Mouse (Mus musculus): ENCODE results near the gene Rer1. TPM values are rescaled to one million over a fixed set of nuclear protein-coding genes. Genes with fewer than 3 reads are reported as not detected.

Gene Rer1
- 10 to 100 TPM; 53.0 to 58.0 TPM for total RNA-seq (2021)
- long read RNA-seq, experiment 1, transcript Rer1-203 (8 exons, 1,803 nt): minor isoform, 17 of 132 reads
- long read RNA-seq, experiment 1, transcript Rer1-201 (7 exons, 1,596 nt): major isoform, 94 of 132 reads
- long read RNA-seq, experiment 1, partial matches to known transcripts: 10 of 132 reads
- long read RNA-seq, experiment 1, other reads (novel, unspliced or antisense): 11 of 132 reads
- long read RNA-seq, experiment 2, transcript Rer1-201 (7 exons, 1,596 nt): major isoform, 93 of 127 reads
- long read RNA-seq, experiment 2, transcript Rer1-203 (8 exons, 1,803 nt): minor isoform, 18 of 127 reads
- long read RNA-seq, experiment 2, partial matches to known transcripts: 2 of 127 reads
- long read RNA-seq, experiment 2, other reads (novel, unspliced or antisense): 14 of 127 reads

GRCm38 (mm10) chr4:155086108-155087024 lies at the start of gene Rer1, which contains the start of gene Morn1:
Gene Rer1 (minus strand): TSS chr4:155086382.
Gene Morn1 (plus strand): TSS chr4:155086577.
- DNase-seq (ENCODE audit: low spot score): peak; percentile 100

- no peak for DNase-seq (ENCODE audit: low spot score)
These were observed 48.5 kb upstream of the Rer1 start for GRCm38 (mm10) chr4:155134686-155135172.

GRCm38 (mm10) chr4:155133658-155134417 lies 47.7 kb upstream of the Rer1 start:
- peak; percentile 55 for DNase-seq (ENCODE audit: low spot score)

DNA sequence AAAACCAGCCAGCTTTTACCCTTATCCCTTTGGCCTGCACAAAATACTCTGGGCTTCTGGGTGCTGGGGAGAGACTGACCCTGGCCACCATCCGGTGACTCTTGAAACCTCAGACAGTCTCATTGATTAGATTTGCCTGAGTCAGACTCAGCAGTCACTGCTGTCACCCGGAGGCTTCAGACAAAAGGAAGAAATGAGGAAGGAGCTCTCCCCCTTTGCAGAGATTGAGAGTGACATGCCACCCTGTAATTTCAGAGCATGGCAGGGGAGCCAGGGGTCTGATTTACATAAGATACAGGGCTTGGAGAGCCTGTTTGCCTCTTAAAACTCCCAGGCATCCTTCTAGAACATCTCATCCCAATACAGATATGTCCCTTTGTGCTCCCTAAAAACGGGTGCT lies 47.0 kb upstream of the Rer1 start:
- DNase-seq (ENCODE audit: low spot score): no peak

GRCm38 (mm10) chr4:155130616-155131015 lies 44.4 kb upstream of the Rer1 start:
- DNase-seq (ENCODE audit: low spot score): no peak

DNA sequence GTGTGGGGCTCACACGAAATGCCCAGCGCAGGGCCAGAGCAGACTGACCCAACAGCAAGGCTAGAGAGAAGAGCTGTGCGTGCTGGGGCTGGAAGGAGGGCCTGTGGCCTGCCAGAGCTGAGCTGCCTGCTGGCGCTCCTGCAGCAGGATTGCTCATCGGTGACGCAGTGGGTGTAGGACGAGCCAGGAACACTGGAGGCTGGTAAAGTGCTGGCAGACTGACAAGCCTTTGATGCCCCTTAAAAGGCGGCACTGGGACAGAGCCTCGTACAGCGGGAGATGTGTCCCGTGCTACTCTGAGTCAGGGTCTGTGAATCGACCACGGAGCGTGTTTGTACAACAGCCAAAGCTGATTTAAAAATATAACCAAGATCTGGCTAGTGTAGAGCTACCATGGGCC lies 43.8 kb upstream of the Rer1 start:
- peak; percentile 94 for DNase-seq (ENCODE audit: low spot score)

GRCm38 (mm10) chr4:155129132-155129917 lies 43.1 kb upstream of the Rer1 start:
- DNase-seq (ENCODE audit: low spot score): peak; percentile 64

DNA sequence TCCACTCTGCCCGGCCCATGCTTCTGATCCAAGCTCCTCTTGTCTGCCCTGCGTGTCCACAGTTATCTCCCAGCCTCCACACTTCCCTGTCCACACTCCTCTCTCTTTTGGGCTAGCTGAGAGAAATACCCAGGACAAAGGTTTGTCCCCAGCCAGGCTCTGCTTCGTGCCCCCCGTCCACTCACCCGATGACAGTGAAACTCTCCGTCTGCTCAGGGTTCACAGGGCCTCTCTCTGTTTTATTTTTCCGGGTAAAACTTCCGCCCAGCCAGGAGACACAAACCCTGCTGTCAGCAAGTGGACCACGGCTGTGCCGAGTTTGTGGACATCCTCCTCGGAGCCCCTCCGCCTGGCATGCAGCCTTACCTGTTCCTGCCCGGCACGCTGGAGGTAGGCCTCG lies 42.2 kb upstream of the Rer1 start:
- no peak for DNase-seq (ENCODE audit: low spot score)

DNA sequence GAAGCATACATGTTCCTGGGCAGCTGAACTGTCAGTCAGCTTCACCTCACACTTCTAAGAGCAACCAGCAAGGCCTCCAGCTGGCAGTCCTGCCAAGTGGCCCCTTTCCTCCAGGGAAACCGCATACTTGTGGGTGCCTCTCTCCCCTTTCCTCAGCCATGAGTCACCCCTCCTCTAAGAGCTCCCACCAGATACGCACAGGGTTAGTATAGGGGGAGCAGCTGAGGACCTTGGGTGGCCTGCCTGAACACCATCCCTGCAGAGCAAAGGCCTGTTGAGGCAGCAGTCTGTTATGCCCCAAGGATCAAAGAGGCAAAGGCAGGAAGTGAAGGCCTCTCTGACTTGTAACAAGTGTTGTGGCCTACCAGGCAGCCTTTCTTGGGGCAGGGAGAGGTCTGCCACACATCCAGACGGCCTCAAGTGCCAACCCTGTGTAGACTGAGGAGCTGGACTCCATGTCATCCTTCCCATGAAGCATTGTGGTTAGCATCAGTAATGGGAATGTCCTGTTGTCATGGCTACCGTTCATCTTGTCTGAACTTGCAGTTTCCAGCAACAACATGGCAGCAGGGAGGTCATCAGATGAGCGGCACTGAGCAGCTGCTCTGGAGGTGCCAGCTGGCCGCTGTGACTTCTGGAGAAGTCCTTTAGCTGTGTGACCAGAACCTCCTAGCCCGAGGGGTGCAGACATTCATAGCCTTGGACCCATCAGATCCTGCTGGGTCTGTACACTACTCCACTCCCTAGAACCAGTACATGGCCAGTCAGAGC lies 40.6 kb upstream of the Rer1 start:
- DNase-seq (ENCODE audit: low spot score): no peak

DNA sequence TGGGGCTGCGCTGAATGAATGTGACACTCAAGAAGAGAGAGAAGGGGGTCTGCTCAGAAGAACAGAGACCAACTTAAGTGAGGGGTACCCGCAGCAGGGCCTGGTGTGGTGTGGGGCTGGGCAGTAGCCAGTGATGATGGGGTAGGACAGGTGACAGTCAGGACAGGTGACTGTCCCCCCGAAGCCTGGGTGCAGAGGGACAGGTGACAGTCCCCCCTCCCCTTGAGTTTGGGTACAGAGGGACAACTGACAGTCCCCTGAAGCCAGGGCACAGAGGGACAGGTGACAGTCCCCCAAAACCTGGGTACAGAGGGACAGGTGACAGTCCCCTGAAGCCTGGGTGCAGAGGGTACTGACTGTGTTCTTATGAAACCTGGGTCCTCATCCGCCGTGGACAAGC lies 40.0 kb upstream of the Rer1 start:
- DNase-seq (ENCODE audit: low spot score): no peak

DNA sequence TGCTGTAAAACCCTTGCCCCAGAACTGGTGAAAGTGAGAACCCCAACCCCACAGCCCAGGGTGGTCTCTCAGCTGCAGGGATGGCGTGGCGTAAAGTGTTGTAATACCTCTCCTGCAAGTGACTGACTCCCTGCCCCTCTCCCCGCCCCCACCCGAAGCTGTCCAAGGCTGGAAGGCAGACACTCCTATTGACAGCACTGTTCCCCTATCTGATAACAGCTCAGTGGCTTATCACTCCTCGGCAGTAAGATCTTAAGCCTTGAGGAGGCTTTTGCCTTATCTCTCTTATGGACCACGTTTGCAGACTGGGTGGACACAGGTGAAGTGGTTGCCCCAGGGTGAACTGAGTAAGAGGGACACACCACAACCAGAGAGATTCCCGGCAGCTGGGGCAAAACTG lies 39.1 kb upstream of the Rer1 start:
- no peak for DNase-seq (ENCODE audit: low spot score)

DNA sequence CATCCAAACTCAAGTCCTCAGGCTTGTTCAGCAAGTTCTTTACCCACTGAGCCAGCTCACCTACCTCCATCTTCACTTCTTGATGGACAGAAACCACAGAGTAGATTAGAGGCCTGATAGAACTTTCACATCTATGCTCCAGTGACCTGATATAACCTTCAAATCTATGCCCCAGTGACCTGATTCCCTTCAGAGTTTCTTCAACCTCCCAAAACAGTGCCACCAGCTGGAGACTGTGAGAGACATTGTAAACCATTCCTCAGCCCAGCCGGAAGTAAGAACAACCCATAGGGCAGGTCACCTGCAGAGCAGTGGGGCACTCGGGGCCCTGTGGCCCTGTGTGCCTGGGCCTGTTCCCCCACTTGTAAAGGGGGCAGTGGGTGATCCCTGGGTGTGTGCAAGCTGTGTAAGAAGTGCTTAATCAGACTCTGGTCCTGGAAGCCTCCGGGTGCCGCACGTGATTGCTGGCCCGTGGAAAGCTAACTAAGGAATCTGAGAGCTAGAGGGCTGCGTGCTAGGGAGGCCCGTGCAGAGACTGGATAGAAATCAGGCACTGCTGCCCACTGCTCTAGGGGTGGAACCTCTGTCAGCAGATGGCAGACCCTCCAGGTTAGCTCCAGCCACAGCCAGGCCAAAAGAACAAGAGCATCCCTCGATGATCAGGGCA lies 37.8 kb upstream of the Rer1 start:
- DNase-seq (ENCODE audit: low spot score): no peak

- DNase-seq (ENCODE audit: low spot score): peak; percentile 60
These were observed 36.4 kb upstream of the Rer1 start for GRCm38 (mm10) chr4:155122444-155123040.

- no peak for DNase-seq (ENCODE audit: low spot score)
These were observed 35.8 kb upstream of the Rer1 start for GRCm38 (mm10) chr4:155121915-155122443.

DNA sequence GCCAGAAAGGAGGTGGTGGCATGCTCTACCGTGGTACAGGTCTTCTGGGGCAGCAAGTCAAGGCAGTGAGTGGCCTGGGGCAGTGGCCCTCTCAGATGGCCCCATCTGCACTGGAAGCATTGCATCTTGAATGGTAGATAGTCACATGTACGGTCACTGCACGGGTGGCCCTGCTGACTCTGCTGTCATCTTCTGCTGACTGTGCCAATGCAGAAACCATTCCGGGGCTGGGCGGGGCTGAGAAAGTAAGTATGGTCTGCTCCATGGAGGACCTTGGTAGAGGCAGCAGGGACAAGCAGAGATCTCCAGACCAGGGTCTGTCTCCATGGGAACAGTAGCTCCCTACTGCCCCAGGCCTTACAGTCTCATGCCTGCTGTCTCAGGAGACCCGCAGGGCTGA lies 35.0 kb upstream of the Rer1 start:
- no peak for DNase-seq (ENCODE audit: low spot score)

DNA sequence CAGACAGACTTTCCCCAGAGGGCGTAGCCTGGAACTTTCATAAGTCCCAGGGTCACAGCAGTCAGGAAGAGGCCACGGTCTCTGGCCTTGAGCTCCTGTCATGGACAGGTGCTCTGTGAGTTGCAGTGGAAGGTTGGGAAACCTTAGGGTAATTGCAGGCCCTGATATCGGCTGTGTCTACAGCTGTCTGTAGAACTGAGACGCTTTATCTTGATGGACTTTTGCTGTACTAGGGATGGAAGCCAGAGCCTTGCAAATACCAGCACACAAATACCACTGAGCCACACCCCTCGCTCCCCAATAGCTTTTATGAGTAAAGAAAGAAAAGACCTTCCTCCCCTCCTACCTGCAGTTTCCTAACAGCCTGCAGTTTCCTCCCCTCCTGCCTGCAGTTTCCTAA lies 34.4 kb upstream of the Rer1 start:
- DNase-seq (ENCODE audit: low spot score): no peak

DNA sequence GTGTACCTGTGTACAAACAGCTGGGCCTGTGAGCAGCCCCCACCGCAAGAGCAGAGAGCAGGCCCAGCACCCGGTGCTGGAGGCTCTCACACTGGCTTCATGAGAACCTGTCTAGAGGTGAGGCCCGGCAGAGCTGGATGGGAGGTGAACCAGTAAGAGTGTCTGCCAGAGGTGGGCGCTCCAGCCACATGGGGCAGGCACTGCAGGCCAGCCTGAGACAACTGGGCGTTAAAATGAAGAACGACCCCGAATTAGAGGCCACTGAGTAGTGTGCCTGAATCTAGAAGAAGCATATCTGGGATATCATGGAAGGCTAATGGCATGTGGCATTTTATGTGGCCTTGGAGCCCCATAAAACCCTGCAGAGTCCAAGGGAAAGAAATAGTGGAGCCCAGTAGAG lies 33.9 kb upstream of the Rer1 start:
- no peak for DNase-seq (ENCODE audit: low spot score)

- DNase-seq (ENCODE audit: low spot score): no peak
These were observed 32.1 kb upstream of the Rer1 start for GRCm38 (mm10) chr4:155118278-155118677.

All from gastrocnemius, adult 18-20 months (tissue).